Mouse (Mus musculus): ENCODE data around the gene 4930452B06Rik. TPM values are rescaled to one million over a fixed set of nuclear protein-coding genes. Genes with fewer than 3 reads are reported as not detected.

The 4930452B06Rik gene
- total and polyA plus RNA-seq, 2 experiments from 2014 or later, result 9.2 to 10.9 TPM

DNA sequence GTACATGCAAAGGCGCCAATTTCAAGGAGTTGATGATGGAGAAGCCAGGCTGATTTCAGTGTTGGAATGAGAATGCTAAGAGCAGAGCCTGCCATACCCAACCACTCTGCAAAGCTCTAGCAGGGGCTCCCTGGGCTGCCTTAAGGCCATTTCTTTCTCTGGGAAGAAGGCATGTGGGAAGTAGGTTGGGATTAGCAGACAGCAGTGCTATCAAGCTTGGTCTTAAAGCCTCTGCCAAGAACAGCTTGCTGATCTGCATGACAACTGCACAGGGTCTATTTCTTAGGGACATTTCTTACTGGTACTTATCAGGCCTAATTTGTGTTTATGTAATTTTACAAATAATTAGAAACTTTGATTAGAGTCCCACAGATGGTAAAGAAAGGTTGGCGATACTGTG is 161.8 kb downstream of the 4930452B06Rik start:
- Histone ChIP-seq H3K4me1 (ENCODE audit: insufficient read depth) (no peaks in the 10 kb centered on the region), H3K27me3 (ENCODE audit: insufficient read depth, low read length) (no peaks in the 10 kb centered on the region), H3K9ac (no peak overlapping the region), H3K4me3 (ENCODE audit: low read depth, low read length) (no peak overlapping the region), H3K36me3 (ENCODE audit: insufficient read depth) (no peaks in the 10 kb centered on the region), H3K9me3 (ENCODE audit: low read length) (no peaks in the 10 kb centered on the region), H3K4me2 (ENCODE audit: low read depth) (no peak overlapping the region), H3K27ac (ENCODE audit: low read depth, low read length) (no peak overlapping the region)
- ATAC-seq (no peak), DNase-seq (no peak)
- no peak for TF ChIP-seq CTCF (IDR thresholded peaks at IDR 0.05; ENCODE audit: low read depth)
- WGBS, result 72% methylated on average over 2 of the region's 2 CpGs

GRCm38 (mm10) chr14:8503345-8503744 is 162.7 kb downstream of the 4930452B06Rik start:
- TF ChIP-seq CTCF (IDR thresholded peaks at IDR 0.05; ENCODE audit: low read depth), result no peak
- Histone ChIP-seq H3K4me1 (ENCODE audit: insufficient read depth) (no peaks in the 10 kb centered on the region), H3K9me3 (ENCODE audit: low read length) (no peaks in the 10 kb centered on the region), H3K4me2 (ENCODE audit: low read depth) (no peak overlapping the region), H3K9ac (no peak overlapping the region), H3K4me3 (ENCODE audit: low read depth, low read length) (no peak overlapping the region), H3K27ac (ENCODE audit: low read depth, low read length) (no peak overlapping the region), H3K27me3 (ENCODE audit: insufficient read depth, low read length) (no peaks in the 10 kb centered on the region), H3K36me3 (ENCODE audit: insufficient read depth) (no peaks in the 10 kb centered on the region)
- WGBS, result 71% methylated on average over 3 of the region's 3 CpGs
- DNase-seq (no peak), ATAC-seq (peak; percentile 45)

DNA sequence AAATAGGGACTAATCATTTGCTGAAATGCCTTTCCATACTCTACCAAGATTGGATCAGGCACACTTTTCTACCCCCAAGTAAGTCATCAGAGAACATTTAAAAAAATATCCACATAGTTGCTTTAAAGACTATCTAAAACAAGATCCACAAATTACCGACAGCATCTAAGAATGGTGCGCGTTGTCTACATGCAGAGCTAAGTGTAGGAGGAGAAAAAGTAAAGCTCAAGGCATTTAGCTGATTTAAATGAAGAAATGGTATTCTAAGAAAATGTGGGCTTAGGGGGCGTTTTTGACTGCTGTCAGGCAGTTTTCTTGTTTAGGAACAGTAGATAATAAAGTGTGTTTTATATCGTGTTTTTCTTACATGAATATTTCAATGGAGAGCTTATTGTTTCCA is 163.5 kb downstream of the 4930452B06Rik start:
- WGBS, result 87% methylated on average over 5 of the region's 5 CpGs
- DNase-seq, result no peak
- no peaks in the 10 kb centered on the region for H3K36me3 ChIP-seq (ENCODE audit: insufficient read depth)
- H3K27me3 ChIP-seq (ENCODE audit: insufficient read depth, low read length), result no peaks in the 10 kb centered on the region
- no peak overlapping the region for H3K4me2 ChIP-seq (ENCODE audit: low read depth)
- no peak for ATAC-seq
- H3K4me1 ChIP-seq (ENCODE audit: insufficient read depth), result no peaks in the 10 kb centered on the region
- no peak overlapping the region for H3K4me3 ChIP-seq (ENCODE audit: low read depth, low read length)
- H3K9ac ChIP-seq, result no peak overlapping the region
- TF ChIP-seq CTCF (IDR thresholded peaks at IDR 0.05; ENCODE audit: low read depth), result no peak
- no peak overlapping the region for H3K27ac ChIP-seq (ENCODE audit: low read depth, low read length)
- no peaks in the 10 kb centered on the region for H3K9me3 ChIP-seq (ENCODE audit: low read length)

GRCm38 (mm10) chr14:8495691-8496090 is 170.3 kb downstream of the 4930452B06Rik start:
- no peak overlapping the region for H3K4me3 ChIP-seq (ENCODE audit: low read depth, low read length)
- TF ChIP-seq CTCF (IDR thresholded peaks at IDR 0.05; ENCODE audit: low read depth), result no peak
- H3K4me2 ChIP-seq (ENCODE audit: low read depth), result no peak overlapping the region
- no peak overlapping the region for H3K27ac ChIP-seq (ENCODE audit: low read depth, low read length)
- H3K36me3 ChIP-seq (ENCODE audit: insufficient read depth), result no peaks in the 10 kb centered on the region
- H3K4me1 ChIP-seq (ENCODE audit: insufficient read depth), result no peaks in the 10 kb centered on the region
- no peak for ATAC-seq
- no peak overlapping the region for H3K9ac ChIP-seq
- no peak for DNase-seq
- 85% methylated on average over 2 of the region's 2 CpGs for WGBS
- H3K9me3 ChIP-seq (ENCODE audit: low read length), result no peaks in the 10 kb centered on the region
- no peaks in the 10 kb centered on the region for H3K27me3 ChIP-seq (ENCODE audit: insufficient read depth, low read length)

GRCm38 (mm10) chr14:8494952-8495351 is 171.1 kb downstream of the 4930452B06Rik start:
- no peak for DNase-seq
- no peak for ATAC-seq
- WGBS, result 21% methylated on average over 4 of the region's 4 CpGs

DNA sequence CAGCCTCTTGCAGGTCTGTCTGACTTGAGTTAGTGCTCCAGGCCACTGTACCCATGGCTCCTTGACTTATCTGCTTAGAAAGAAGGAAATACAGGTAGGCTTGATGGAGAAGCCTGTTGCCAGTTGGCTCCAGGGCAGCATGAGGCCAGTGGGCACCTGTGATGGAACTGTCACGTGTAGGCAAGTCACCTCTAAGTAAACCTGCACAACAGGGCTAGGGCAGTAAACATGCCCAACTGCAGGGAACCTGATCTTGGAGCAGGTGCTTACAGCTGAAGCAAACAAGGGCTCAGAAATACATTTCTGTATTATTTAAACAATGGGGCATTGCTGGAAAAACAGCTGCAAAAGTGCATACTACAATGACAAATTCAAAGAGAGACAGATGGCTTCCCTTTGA is 171.8 kb downstream of the 4930452B06Rik start:
- Histone ChIP-seq H3K9me3 (ENCODE audit: low read length) (no peaks in the 10 kb centered on the region), H3K4me1 (ENCODE audit: insufficient read depth) (no peaks in the 10 kb centered on the region), H3K9ac (no peak overlapping the region), H3K27me3 (ENCODE audit: insufficient read depth, low read length) (no peaks in the 10 kb centered on the region), H3K36me3 (ENCODE audit: insufficient read depth) (no peaks in the 10 kb centered on the region), H3K27ac (ENCODE audit: low read depth, low read length) (no peak overlapping the region), H3K4me3 (ENCODE audit: low read depth, low read length) (no peak overlapping the region), H3K4me2 (ENCODE audit: low read depth) (no peak overlapping the region)
- 70% methylated on average over 1 of the region's 1 CpGs for WGBS
- no peak for DNase-seq
- no peak for TF ChIP-seq CTCF (IDR thresholded peaks at IDR 0.05; ENCODE audit: low read depth)
- no peak for ATAC-seq

More at GRCm38 (mm10) chr14:8494952-8495351, 171.1 kb downstream of the 4930452B06Rik start:
- Histone ChIP-seq H3K36me3 (ENCODE audit: insufficient read depth) (no peaks in the 10 kb centered on the region), H3K27me3 (ENCODE audit: insufficient read depth, low read length) (no peaks in the 10 kb centered on the region), H3K4me1 (ENCODE audit: insufficient read depth) (no peaks in the 10 kb centered on the region), H3K9ac (no peak overlapping the region), H3K9me3 (ENCODE audit: low read length) (no peaks in the 10 kb centered on the region), H3K4me3 (ENCODE audit: low read depth, low read length) (no peak overlapping the region), H3K27ac (ENCODE audit: low read depth, low read length) (no peak overlapping the region), H3K4me2 (ENCODE audit: low read depth) (no peak overlapping the region)
- TF ChIP-seq CTCF (IDR thresholded peaks at IDR 0.05; ENCODE audit: low read depth), result no peak

DNA sequence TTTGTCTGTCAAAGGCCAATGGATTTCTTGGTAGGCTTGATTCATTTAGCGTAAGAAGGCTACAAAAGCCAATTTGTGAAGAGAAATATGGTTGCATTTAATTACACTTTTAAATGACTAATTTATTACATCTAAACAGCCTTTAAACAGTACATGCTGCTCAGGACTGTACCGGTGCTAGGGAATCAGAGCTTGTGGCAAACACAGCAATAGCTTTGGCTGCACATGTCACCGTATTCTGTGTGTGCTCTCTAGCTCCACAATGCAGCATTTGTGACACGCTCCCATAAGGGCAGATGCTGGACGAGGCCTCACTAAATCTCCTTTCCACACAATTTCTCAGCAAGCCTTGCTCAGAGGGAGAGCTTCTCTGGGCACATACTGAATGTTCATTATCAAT is 187.9 kb downstream of the 4930452B06Rik start:
- ATAC-seq (no peak), DNase-seq (no peak)
- Histone ChIP-seq H3K27me3 (ENCODE audit: insufficient read depth, low read length) (no peaks in the 10 kb centered on the region), H3K9me3 (ENCODE audit: low read length) (no peaks in the 10 kb centered on the region), H3K4me2 (ENCODE audit: low read depth) (no peak overlapping the region), H3K36me3 (ENCODE audit: insufficient read depth) (no peaks in the 10 kb centered on the region), H3K27ac (ENCODE audit: low read depth, low read length) (no peak overlapping the region), H3K4me1 (ENCODE audit: insufficient read depth) (no peaks in the 10 kb centered on the region), H3K4me3 (ENCODE audit: low read depth, low read length) (no peak overlapping the region), H3K9ac (no peak overlapping the region)
- no peak for TF ChIP-seq CTCF (IDR thresholded peaks at IDR 0.05; ENCODE audit: low read depth)
- WGBS, result 40% methylated on average over 5 of the region's 5 CpGs

- Histone ChIP-seq H3K27me3 (ENCODE audit: insufficient read depth, low read length) (no peaks in the 10 kb centered on the region), H3K4me3 (ENCODE audit: low read depth, low read length) (no peak overlapping the region), H3K27ac (ENCODE audit: low read depth, low read length) (no peak overlapping the region), H3K4me1 (ENCODE audit: insufficient read depth) (no peaks in the 10 kb centered on the region), H3K9ac (no peak overlapping the region), H3K36me3 (ENCODE audit: insufficient read depth) (no peaks in the 10 kb centered on the region), H3K9me3 (ENCODE audit: low read length) (no peaks in the 10 kb centered on the region), H3K4me2 (ENCODE audit: low read depth) (no peak overlapping the region)
- DNase-seq (no peak), ATAC-seq (no peak)
- WGBS, result 40% methylated on average over 8 of the region's 8 CpGs
- no peak for TF ChIP-seq CTCF (IDR thresholded peaks at IDR 0.05; ENCODE audit: low read depth)
Measured at GRCm38 (mm10) chr14:8477348-8477747, 188.7 kb downstream of the 4930452B06Rik start.

Data from forebrain, postnatal 0 days (tissue).